Mouse (Mus musculus) thymus, postnatal 0 days (tissue): ENCODE results near the gene Gm17359. TPM values are rescaled to one million over a fixed set of nuclear protein-coding genes. Genes with fewer than 3 reads are reported as not detected.
A peak's percentile ranks its signal among the peaks of the same experiment; 100 is the strongest.

Experiments
- DNase-seq: peaks from one replicate; pipeline ENCODE4 v3.0.0-alpha.2; 2015; ENCODE audit warnings: low spot score
- polyA plus RNA-seq: library from polyadenylated mRNA; unstranded; fragments of >200 nt; fragmentation: Nextera tagmentation; extraction: Ambion mirVana; gene quantifications from 2 replicates; pipeline ENCODE4 v1.2.1, GENCODE M21; 2015

The Gm17359 gene
- polyA plus RNA-seq, result 0.23 TPM in 1 of 2 replicates, not detected in the other

GRCm38 (mm10) chr3:79336044-79336766 is at the start of gene Gm17359:
Gene Gm17359 (plus strand): TSS chr3:79336661.
- DNase-seq, result peak; percentile 22

GRCm38 (mm10) chr3:79287108-79287576 is 49.3 kb upstream of the Gm17359 start:
- DNase-seq, result peak; percentile 93

GRCm38 (mm10) chr3:79287699-79288458 is 48.6 kb upstream of the Gm17359 start:
- no peak for DNase-seq

GRCm38 (mm10) chr3:79289050-79289449 is 47.4 kb upstream of the Gm17359 start:
- no peak for DNase-seq

- no peak for DNase-seq
Measured at GRCm38 (mm10) chr3:79293023-79293422, 43.4 kb upstream of the Gm17359 start.

GRCm38 (mm10) chr3:79294701-79295100 is 41.8 kb upstream of the Gm17359 start:
- DNase-seq, result no peak

GRCm38 (mm10) chr3:79296049-79296448 is 40.4 kb upstream of the Gm17359 start:
- DNase-seq, result peak; percentile 10

- no peak for DNase-seq
Measured at GRCm38 (mm10) chr3:79296586-79296985, 39.9 kb upstream of the Gm17359 start.

GRCm38 (mm10) chr3:79297281-79297680 is 39.2 kb upstream of the Gm17359 start:
- DNase-seq, result no peak

- no peak for DNase-seq
Measured at GRCm38 (mm10) chr3:79299401-79299800, 37.1 kb upstream of the Gm17359 start.

- DNase-seq, result no peak
Measured at GRCm38 (mm10) chr3:79308605-79309004, 27.9 kb upstream of the Gm17359 start.

GRCm38 (mm10) chr3:79310184-79310583 is 26.3 kb upstream of the Gm17359 start:
- no peak for DNase-seq

GRCm38 (mm10) chr3:79311895-79312294 is 24.6 kb upstream of the Gm17359 start:
- DNase-seq, result no peak

- DNase-seq, result no peak
Measured at GRCm38 (mm10) chr3:79314006-79314698, 22.3 kb upstream of the Gm17359 start.

- no peak for DNase-seq
Measured at GRCm38 (mm10) chr3:79324697-79325526, 11.5 kb upstream of the Gm17359 start.

GRCm38 (mm10) chr3:79329691-79330315 is 6.7 kb upstream of the Gm17359 start:
- DNase-seq, result no peak

- no peak for DNase-seq
Measured at GRCm38 (mm10) chr3:79333051-79333450, 3.4 kb upstream of the Gm17359 start.

GRCm38 (mm10) chr3:79333643-79334200 is 2.7 kb upstream of the Gm17359 start:
- DNase-seq, result no peak

- DNase-seq, result no peak
Measured at GRCm38 (mm10) chr3:79340737-79341136, 4.3 kb downstream of the Gm17359 start.
